Comparison of ENCODE assay signal across 23 mouse cellular contexts in the genomic region with DNA sequence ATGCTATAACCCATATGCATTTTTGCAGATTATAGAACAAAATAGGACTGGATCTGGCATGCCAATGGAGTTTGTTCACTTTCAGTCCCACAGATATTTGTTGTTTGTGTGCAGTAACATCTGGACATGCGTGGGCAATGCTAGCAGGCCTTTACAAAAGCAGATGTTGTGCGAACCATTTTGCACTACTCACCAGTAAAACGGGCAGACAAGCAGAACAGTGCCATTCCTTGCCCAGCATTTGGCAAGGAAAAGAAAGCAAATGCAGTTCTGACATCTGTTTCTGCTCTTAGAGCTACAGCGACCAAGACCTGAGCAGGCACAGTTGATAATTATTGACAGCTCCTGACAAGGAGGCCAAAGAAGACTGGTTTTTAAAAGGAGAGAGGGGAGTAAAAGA.
DNase-seq lines count a peak whose midpoint lies in the region; ATAC-seq lines count a peak whose summit lies in the region.
"Had no signal": no experiment of that assay in that cellular context is flagged by ENCODE, and none has a peak within 500 bp of the region (broad histone marks: within the 10 kb centered on the region; RNA-seq: fewer than 3 reads in every experiment).

No protein-coding gene starts in this region.

- no peak overlapping the region for H3K9ac ChIP-seq in limb, embryonic 11.5 days (ENCODE audit: low read length)
- H3K9ac ChIP-seq: forebrain, postnatal 0 days; limb, embryonic 13.5 days; liver, embryonic 12.5 days; midbrain, embryonic 12.5 days had no signal

- no peaks in the 10 kb centered on the region for H3K9me3 ChIP-seq in limb, embryonic 11.5 days (ENCODE audit: control insufficient read depth, low read length)
- no peaks in the 10 kb centered on the region for H3K9me3 ChIP-seq in limb, embryonic 10.5 days (replicated peaks)
- H3K9me3 ChIP-seq in hindbrain, embryonic 10.5 days = no peaks in the 10 kb centered on the region
- H3K9me3 ChIP-seq: limb, embryonic 13.5 days; liver, embryonic 12.5 days; midbrain, embryonic 12.5 days had no signal

- no peak overlapping the region for H3K4me2 ChIP-seq in limb, embryonic 11.5 days (ENCODE audit: low read depth, severe bottlenecking)
- H3K4me2 ChIP-seq: heart, embryonic 11.5 days; limb, embryonic 13.5 days; liver, embryonic 12.5 days; midbrain, embryonic 12.5 days had no signal

- peak; percentile 11 for DNase-seq in kidney, adult 9 months
- DNase-seq in kidney, postnatal 4 days = no peak
- DNase-seq in limb, embryonic 11.5 days (ENCODE audit: low spot score) = peak; percentile 21
- no peak for DNase-seq in limb, embryonic 10.5 days (ENCODE audit: low spot score)
- peak; percentile 9 for DNase-seq in embryo, embryonic 11 days
- peak; percentile 15 to 24 for DNase-seq in frontal cortex, postnatal 36 days (ENCODE audit: low spot score in 2 of 2)
- no peak for DNase-seq in ovary, postnatal 14 days (ENCODE audit: low spot score)
- no peak for DNase-seq in hindbrain, embryonic 10.5 days (ENCODE audit: low spot score)
- DNase-seq: adrenal gland, postnatal 10 days; cerebellum, adult 11 months; cerebellum, postnatal 10 days; forebrain, postnatal 0 days; gastrocnemius, postnatal 14 days; heart, adult 11 months; lung, adult 18-20 months; lung, postnatal 14 days; thymus, postnatal 25 days had no signal

- no peaks in the 10 kb centered on the region for H3K4me1 ChIP-seq in limb, embryonic 11.5 days (ENCODE audit: control insufficient read depth, insufficient read depth, low read length)
- H3K4me1 ChIP-seq in limb, embryonic 10.5 days = peaks cover 8% of the 10 kb centered on the region
- no peaks in the 10 kb centered on the region for H3K4me1 ChIP-seq in hindbrain, embryonic 10.5 days (replicated peaks)
- H3K4me1 ChIP-seq: limb, embryonic 13.5 days; liver, embryonic 12.5 days; midbrain, embryonic 12.5 days had no signal

- H3K36me3 ChIP-seq in limb, embryonic 11.5 days (ENCODE audit: control insufficient read depth, insufficient read depth, low read length) = no peaks in the 10 kb centered on the region
- no peaks in the 10 kb centered on the region for H3K36me3 ChIP-seq in limb, embryonic 10.5 days
- no peaks in the 10 kb centered on the region for H3K36me3 ChIP-seq in hindbrain, embryonic 10.5 days
- H3K36me3 ChIP-seq: limb, embryonic 13.5 days; liver, embryonic 12.5 days; midbrain, embryonic 12.5 days had no signal

- ATAC-seq in limb, embryonic 11.5 days (ENCODE audit: insufficient number of reproducible peaks, low FRiP score, low TSS enrichment, low read depth) = no peak
- ATAC-seq: forebrain, postnatal 0 days; hindbrain, postnatal 0 days; intestine, embryonic 16.5 days; liver, embryonic 12.5 days had no signal

- H3K27ac ChIP-seq in limb, embryonic 11.5 days (replicated peaks; ENCODE audit: low read depth, low read length) = no peak overlapping the region
- no peak overlapping the region for H3K27ac ChIP-seq in limb, embryonic 10.5 days
- no peak overlapping the region for H3K27ac ChIP-seq in hindbrain, embryonic 10.5 days
- H3K27ac ChIP-seq: hindbrain, postnatal 0 days; limb, embryonic 13.5 days; liver, embryonic 12.5 days; midbrain, embryonic 12.5 days had no signal

- H3K27me3 ChIP-seq in limb, embryonic 11.5 days (ENCODE audit: control insufficient read depth, insufficient read depth, low read length) = no peaks in the 10 kb centered on the region
- H3K27me3 ChIP-seq in limb, embryonic 10.5 days (ENCODE audit: low read depth, poor library complexity, severe bottlenecking) = no peaks in the 10 kb centered on the region
- no peaks in the 10 kb centered on the region for H3K27me3 ChIP-seq in hindbrain, embryonic 10.5 days (ENCODE audit: insufficient read depth, poor library complexity, severe bottlenecking)
- H3K27me3 ChIP-seq: limb, embryonic 13.5 days; liver, embryonic 12.5 days; midbrain, embryonic 12.5 days had no signal

- no peak overlapping the region for H3K4me3 ChIP-seq in limb, embryonic 11.5 days (ENCODE audit: low read depth, low read length)
- no peak overlapping the region for H3K4me3 ChIP-seq in limb, embryonic 10.5 days
- no peak overlapping the region for H3K4me3 ChIP-seq in hindbrain, embryonic 10.5 days
- H3K4me3 ChIP-seq: limb, embryonic 13.5 days; liver, embryonic 12.5 days; midbrain, embryonic 12.5 days had no signal

- 31% methylated on average over 4 of the region's 4 CpGs for WGBS in limb, embryonic 11.5 days
- 54% methylated on average over 4 of the region's 4 CpGs for WGBS in limb, embryonic 10.5 days
- 72% methylated on average over 4 of the region's 4 CpGs for WGBS in hindbrain, embryonic 10.5 days

Comparison
In these comparisons a context has a peak if more than half of its experiments do, and no peak if none do; other contexts are left out.
1. DNase-seq: peak in kidney, adult 9 months (single experiment), limb, embryonic 11.5 days (single experiment), embryo, embryonic 11 days (single experiment) and frontal cortex, postnatal 36 days (2 of 2); none in kidney, postnatal 4 days (0 of 2), limb, embryonic 10.5 days (single experiment), ovary, postnatal 14 days (single experiment) and hindbrain, embryonic 10.5 days (single experiment).